Comparison of ENCODE assay signal across 22 mouse cellular contexts in the genomic region with DNA sequence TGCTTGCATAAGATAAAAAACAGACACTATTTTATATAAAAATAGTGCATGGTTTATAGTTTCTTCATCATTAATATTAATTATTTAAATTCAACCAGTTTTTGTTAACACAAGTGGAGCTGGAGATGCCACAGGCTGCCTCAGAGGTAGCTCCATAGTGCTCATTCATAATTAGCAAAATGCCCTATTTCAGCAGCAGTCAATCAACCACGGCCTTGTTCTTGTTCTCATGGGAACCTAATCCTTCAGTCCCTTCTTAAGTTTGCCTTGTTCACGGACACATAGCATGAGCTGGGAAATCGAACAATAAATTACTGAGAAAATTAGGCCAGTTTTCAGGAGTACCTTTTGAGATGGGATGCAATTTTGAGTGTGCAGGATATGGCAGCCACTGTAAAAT.
DNase-seq lines count a peak whose midpoint lies in the region; ATAC-seq lines count a peak whose summit lies in the region.
"Had no signal": no experiment of that assay in that cellular context is flagged by ENCODE, and none has a peak within 500 bp of the region (broad histone marks: within the 10 kb centered on the region; RNA-seq: fewer than 3 reads in every experiment).

No protein-coding gene starts in this region.

- no peak overlapping the region for H3K9ac ChIP-seq in forebrain, embryonic 15.5 days (replicated peaks)
- H3K9ac ChIP-seq in midbrain, embryonic 11.5 days (ENCODE audit: low read length): no peak overlapping the region
- no peak overlapping the region for H3K9ac ChIP-seq in forebrain, embryonic 13.5 days
- H3K9ac ChIP-seq: embryonic facial prominence, embryonic 13.5 days; hindbrain, embryonic 13.5 days; intestine, embryonic 15.5 days had no signal

- H3K4me3 ChIP-seq in forebrain, embryonic 10.5 days: no peak overlapping the region
- H3K4me3 ChIP-seq in forebrain, embryonic 15.5 days: no peak overlapping the region
- no peak overlapping the region for H3K4me3 ChIP-seq in midbrain, embryonic 11.5 days (ENCODE audit: low read depth, low read length)
- no peak overlapping the region for H3K4me3 ChIP-seq in midbrain, embryonic 10.5 days
- H3K4me3 ChIP-seq in forebrain, embryonic 13.5 days: no peak overlapping the region
- H3K4me3 ChIP-seq: embryonic facial prominence, embryonic 13.5 days; heart, embryonic 10.5 days; hindbrain, embryonic 13.5 days; intestine, embryonic 15.5 days had no signal

- H3K4me2 ChIP-seq in forebrain, embryonic 15.5 days (replicated peaks): no peak overlapping the region
- no peak overlapping the region for H3K4me2 ChIP-seq in midbrain, embryonic 11.5 days
- no peak overlapping the region for H3K4me2 ChIP-seq in forebrain, embryonic 13.5 days
- H3K4me2 ChIP-seq: embryonic facial prominence, embryonic 13.5 days; hindbrain, embryonic 13.5 days; intestine, embryonic 15.5 days had no signal

- no peak overlapping the region for H3K27ac ChIP-seq in forebrain, embryonic 10.5 days
- no peak overlapping the region for H3K27ac ChIP-seq in forebrain, embryonic 15.5 days (replicated peaks)
- no peak overlapping the region for H3K27ac ChIP-seq in midbrain, embryonic 11.5 days (ENCODE audit: low read depth, low read length)
- no peak overlapping the region for H3K27ac ChIP-seq in midbrain, embryonic 10.5 days (replicated peaks)
- no peak overlapping the region for H3K27ac ChIP-seq in forebrain, embryonic 13.5 days
- H3K27ac ChIP-seq: embryonic facial prominence, embryonic 13.5 days; heart, embryonic 10.5 days; hindbrain, embryonic 13.5 days; intestine, embryonic 15.5 days had no signal

- no peaks in the 10 kb centered on the region for H3K27me3 ChIP-seq in forebrain, embryonic 10.5 days (ENCODE audit: poor library complexity, severe bottlenecking)
- no peaks in the 10 kb centered on the region for H3K27me3 ChIP-seq in forebrain, embryonic 15.5 days
- no peaks in the 10 kb centered on the region for H3K27me3 ChIP-seq in midbrain, embryonic 11.5 days (ENCODE audit: control insufficient read depth, insufficient read depth, low read length)
- H3K27me3 ChIP-seq in midbrain, embryonic 10.5 days (ENCODE audit: low read depth, poor library complexity, severe bottlenecking): no peaks in the 10 kb centered on the region
- no peaks in the 10 kb centered on the region for H3K27me3 ChIP-seq in forebrain, embryonic 13.5 days
- H3K27me3 ChIP-seq: CH12.LX; embryonic facial prominence, embryonic 13.5 days; hindbrain, embryonic 13.5 days; intestine, embryonic 15.5 days had no signal

- peak; percentile 14 for DNase-seq in forebrain, embryonic 10.5 days (ENCODE audit: extremely low spot score, low spot score)
- no peak for DNase-seq in midbrain, embryonic 11.5 days (ENCODE audit: low spot score, missing footprints)
- DNase-seq in midbrain, embryonic 10.5 days (ENCODE audit: low spot score): no peak
- DNase-seq in retina, postnatal 1 day: peak; percentile 43
- no peak for DNase-seq in testis, postnatal 10 days (ENCODE audit: low spot score)
- DNase-seq: adrenal gland, postnatal 14 days; cerebellum, adult 18-20 months; cerebellum, adult 9-11 months; cerebellum, postnatal 36 days; gastrocnemius, postnatal 10 days; heart, adult 18-20 months; heart, postnatal 10 days; heart, postnatal 4 days had no signal

- no peaks in the 10 kb centered on the region for H3K36me3 ChIP-seq in forebrain, embryonic 10.5 days (replicated peaks)
- H3K36me3 ChIP-seq in forebrain, embryonic 15.5 days: no peaks in the 10 kb centered on the region
- H3K36me3 ChIP-seq in midbrain, embryonic 11.5 days (ENCODE audit: control insufficient read depth, insufficient read depth, low read length): no peaks in the 10 kb centered on the region
- no peaks in the 10 kb centered on the region for H3K36me3 ChIP-seq in midbrain, embryonic 10.5 days
- H3K36me3 ChIP-seq in forebrain, embryonic 13.5 days (ENCODE audit: poor library complexity, severe bottlenecking): no peaks in the 10 kb centered on the region
- H3K36me3 ChIP-seq: embryonic facial prominence, embryonic 13.5 days; heart, embryonic 10.5 days; hindbrain, embryonic 13.5 days; intestine, embryonic 15.5 days had no signal

- H3K4me1 ChIP-seq in forebrain, embryonic 10.5 days: peaks cover 39% of the 10 kb centered on the region
- H3K4me1 ChIP-seq in forebrain, embryonic 15.5 days: no peaks in the 10 kb centered on the region
- H3K4me1 ChIP-seq in midbrain, embryonic 11.5 days (ENCODE audit: control insufficient read depth, insufficient read depth, low read length): no peaks in the 10 kb centered on the region
- H3K4me1 ChIP-seq in midbrain, embryonic 10.5 days: peaks cover 8% of the 10 kb centered on the region; the same call in 1 of the 2 replicates
- 0 out of 2 replicates have a peak, but pooled peaks cover 3% of the 10 kb centered on the region for H3K4me1 ChIP-seq in forebrain, embryonic 13.5 days
- H3K4me1 ChIP-seq: embryonic facial prominence, embryonic 13.5 days; heart, embryonic 10.5 days; hindbrain, embryonic 13.5 days; intestine, embryonic 15.5 days had no signal

- 31% methylated on average over 3 of the region's 3 CpGs for WGBS in forebrain, embryonic 10.5 days
- WGBS in forebrain, embryonic 15.5 days: 28% methylated on average over 3 of the region's 3 CpGs
- WGBS in midbrain, embryonic 11.5 days: 38% methylated on average over 3 of the region's 3 CpGs
- 41% methylated on average over 3 of the region's 3 CpGs for WGBS in midbrain, embryonic 10.5 days
- 26% methylated on average over 3 of the region's 3 CpGs for WGBS in forebrain, embryonic 13.5 days

- no peaks in the 10 kb centered on the region for H3K9me3 ChIP-seq in forebrain, embryonic 10.5 days
- no peaks in the 10 kb centered on the region for H3K9me3 ChIP-seq in forebrain, embryonic 15.5 days
- H3K9me3 ChIP-seq in midbrain, embryonic 11.5 days (ENCODE audit: control insufficient read depth, low read length): no peaks in the 10 kb centered on the region
- H3K9me3 ChIP-seq in midbrain, embryonic 10.5 days (replicated peaks): no peaks in the 10 kb centered on the region
- H3K9me3 ChIP-seq in forebrain, embryonic 13.5 days (replicated peaks): no peaks in the 10 kb centered on the region
- H3K9me3 ChIP-seq: embryonic facial prominence, embryonic 13.5 days; heart, embryonic 10.5 days; hindbrain, embryonic 13.5 days; intestine, embryonic 15.5 days had no signal

- ATAC-seq in forebrain, embryonic 15.5 days (replicated peaks): no peak
- peak; percentile 66; the same call in 1 of the 2 replicates for ATAC-seq in midbrain, embryonic 11.5 days (ENCODE audit: low FRiP score)
- 0 out of 2 replicates have a peak, but pooled peaks have one; percentile 45 for ATAC-seq in forebrain, embryonic 13.5 days
- ATAC-seq: activated CD4-positive, CD25-positive, alpha-beta regulatory T cell, adult 4 months; intestine, embryonic 15.5 days; Patski had no signal

Comparison
In these comparisons a context has a peak if more than half of its experiments do, and no peak if none do; other contexts are left out.
1. DNase-seq: peak in forebrain, embryonic 10.5 days (single experiment) and retina, postnatal 1 day (single experiment); none in midbrain, embryonic 11.5 days (single experiment), midbrain, embryonic 10.5 days (single experiment) and testis, postnatal 10 days (single experiment).